Mouse (Mus musculus) bone marrow, adult 2 months (tissue): ENCODE measurements at regions not wholly inside any gene's neighbourhood (a gene's known extent, or its start where the extent isn't known, plus 50 kb on each side); places are given as distances from the start of the nearest gene placed in this dataset.

ENCODE experiments used
- H3K27ac ChIP-seq: fragments of 200-500 bp; 2 replicates; pipeline ENCODE4 v1.5.1; 2012; ENCODE audit warnings: low read depth, mild to moderate bottlenecking, control low read depth, inconsistent platforms, low read length; ENCODE audit not compliant: control insufficient read depth, poor library complexity, insufficient read depth
- H3K4me1 ChIP-seq: fragments of 200-500 bp; 2 replicates; pipeline ENCODE4 v1.6.1; 2011; ENCODE audit warnings: low read length; ENCODE audit not compliant: control insufficient read depth, insufficient read depth
- H3K4me3 ChIP-seq: fragments of 200-500 bp; replicated peaks from 2 replicates; pipeline ENCODE3; 2011; ENCODE audit warnings: mild to moderate bottlenecking, low read depth, low read length, control low read depth; ENCODE audit not compliant: control insufficient read depth
- CTCF ChIP-seq: fragments of 200-500 bp; IDR thresholded peaks from 2 replicates; pipeline ENCODE4 v1.5.1; 2011; ENCODE audit warnings: low read length, control low read depth; ENCODE audit not compliant: control insufficient read depth, insufficient read depth
- POLR2A ChIP-seq: fragments of 200-500 bp; IDR thresholded peaks from 2 replicates; pipeline ENCODE4 v1.6.1; 2011; ENCODE audit warnings: low read depth, mild to moderate bottlenecking, control low read depth, low read length, borderline replicate concordance; ENCODE audit not compliant: control insufficient read depth
- WGBS: fragments of 180-500 bp; shearing (Covaris S2); methylation state at CpG from one replicate; pipeline ENCODE4 v1.1.7; 2018; 5-methylcytosine and 5-hydroxymethylcytosine counted together

DNA sequence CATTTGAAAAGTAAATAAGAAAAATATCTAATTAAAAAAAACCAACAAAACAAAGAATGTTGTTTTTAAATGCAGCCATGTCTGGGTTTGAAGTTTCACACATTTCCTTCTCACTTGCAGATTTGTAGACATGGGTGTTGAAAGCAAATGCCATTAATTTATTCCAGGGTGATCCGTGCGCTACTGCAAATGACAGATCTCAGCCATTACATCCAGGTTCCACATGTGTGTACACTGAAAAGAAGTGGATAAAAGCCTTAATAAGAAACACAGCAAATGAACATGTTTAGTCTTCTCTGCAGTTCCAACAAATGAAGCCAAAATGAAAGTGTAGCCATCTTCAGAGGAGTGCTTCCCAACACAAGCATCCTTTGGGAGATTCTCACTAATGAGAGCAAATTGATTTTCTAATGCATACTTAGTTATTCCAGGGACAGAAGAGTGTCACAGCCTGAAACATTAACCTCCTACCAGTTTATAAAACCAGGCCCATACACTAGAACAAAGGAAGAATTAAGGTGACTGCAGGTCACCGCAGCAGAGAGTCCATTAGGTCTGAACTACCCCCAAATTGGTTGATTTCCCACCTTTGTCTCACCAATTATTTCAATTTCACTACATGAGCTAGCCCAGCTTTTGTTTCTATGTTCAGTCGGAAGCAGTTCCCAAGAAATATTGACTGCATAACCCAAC lies 123.2 kb upstream of the Zpld1 start:
- WGBS: 81% methylated on average over 4 of the region's 4 CpGs
- TF ChIP-seq POLR2A: no peak
- TF ChIP-seq CTCF: no peak
- Histone ChIP-seq H3K4me1 (no peaks in the 10 kb centered on the region), H3K27ac (no peak overlapping the region), H3K4me3 (no peak overlapping the region)

- 76% methylated on average over 3 of the region's 3 CpGs for WGBS
- no peak overlapping the region for H3K27ac ChIP-seq
- no peaks in the 10 kb centered on the region for H3K4me1 ChIP-seq
- H3K4me3 ChIP-seq: no peak overlapping the region
- no peak for TF ChIP-seq CTCF
- TF ChIP-seq POLR2A: no peak
Measured at GRCm38 (mm10) chr16:55418871-55419270, 121.1 kb upstream of the Zpld1 start.

GRCm38 (mm10) chr16:55400818-55401217 lies 103.0 kb upstream of the Zpld1 start:
- Histone ChIP-seq H3K27ac (no peak overlapping the region), H3K4me1 (no peaks in the 10 kb centered on the region), H3K4me3 (no peak overlapping the region)
- TF ChIP-seq CTCF (no peak), POLR2A (no peak)

- Histone ChIP-seq H3K4me3 (no peak overlapping the region), H3K27ac (no peak overlapping the region), H3K4me1 (no peaks in the 10 kb centered on the region)
- no peak for TF ChIP-seq CTCF
- no peak for TF ChIP-seq POLR2A
- WGBS: 60% methylated on average over 3 of the region's 3 CpGs
Measured at GRCm38 (mm10) chr16:55394864-55395263, 97.1 kb upstream of the Zpld1 start.

DNA sequence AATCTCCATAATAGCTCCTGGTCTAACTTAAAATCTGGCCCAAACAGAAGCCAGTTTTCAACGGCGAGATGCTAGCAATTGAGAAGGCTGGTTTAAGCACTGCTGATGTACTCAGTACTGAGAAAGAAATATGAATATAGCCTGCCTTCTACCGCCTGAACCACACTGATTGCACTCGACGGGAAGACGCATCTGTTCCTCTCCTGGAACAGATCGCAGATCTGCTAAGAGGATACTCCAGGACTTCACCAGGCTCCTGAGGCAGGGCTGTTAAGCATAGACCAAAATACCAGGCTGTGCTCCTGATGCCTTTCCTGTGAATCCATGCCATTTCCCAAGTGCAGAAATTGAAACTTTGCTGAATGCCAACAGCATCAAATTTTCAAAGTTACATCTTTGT lies 92.6 kb upstream of the Zpld1 start:
- no peak overlapping the region for H3K27ac ChIP-seq
- H3K4me1 ChIP-seq: no peaks in the 10 kb centered on the region
- TF ChIP-seq CTCF: no peak
- no peak for TF ChIP-seq POLR2A
- 85% methylated on average over 7 of the region's 7 CpGs for WGBS
- no peak overlapping the region for H3K4me3 ChIP-seq

GRCm38 (mm10) chr16:55379996-55380395 lies 82.2 kb upstream of the Zpld1 start:
- no peak overlapping the region for H3K4me3 ChIP-seq
- WGBS: 75% methylated on average over 7 of the region's 7 CpGs
- H3K27ac ChIP-seq: no peak overlapping the region
- H3K4me1 ChIP-seq: no peaks in the 10 kb centered on the region
- no peak for TF ChIP-seq CTCF
- no peak for TF ChIP-seq POLR2A

DNA sequence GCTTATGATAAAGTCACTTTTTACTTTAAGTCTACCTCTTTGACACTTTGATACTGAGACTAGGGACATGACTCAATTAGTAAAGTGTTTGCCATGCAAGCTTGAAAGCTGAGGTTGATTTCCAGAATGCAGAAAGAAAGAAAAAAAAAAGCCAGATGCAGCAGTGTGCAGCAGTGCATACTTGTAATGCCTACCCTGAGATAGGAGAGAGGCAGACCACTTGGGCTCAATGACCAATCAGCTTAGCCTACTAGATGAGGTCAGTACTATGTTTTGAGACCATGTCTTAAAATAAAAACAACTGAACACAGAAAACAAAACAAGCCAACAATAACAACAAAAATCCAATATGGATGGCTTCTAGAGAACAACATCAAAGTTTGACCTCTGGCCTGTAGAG lies 81.4 kb upstream of the Zpld1 start:
- Histone ChIP-seq H3K4me3 (no peak overlapping the region), H3K27ac (no peak overlapping the region), H3K4me1 (no peaks in the 10 kb centered on the region)
- no peak for TF ChIP-seq POLR2A
- no peak for TF ChIP-seq CTCF

DNA sequence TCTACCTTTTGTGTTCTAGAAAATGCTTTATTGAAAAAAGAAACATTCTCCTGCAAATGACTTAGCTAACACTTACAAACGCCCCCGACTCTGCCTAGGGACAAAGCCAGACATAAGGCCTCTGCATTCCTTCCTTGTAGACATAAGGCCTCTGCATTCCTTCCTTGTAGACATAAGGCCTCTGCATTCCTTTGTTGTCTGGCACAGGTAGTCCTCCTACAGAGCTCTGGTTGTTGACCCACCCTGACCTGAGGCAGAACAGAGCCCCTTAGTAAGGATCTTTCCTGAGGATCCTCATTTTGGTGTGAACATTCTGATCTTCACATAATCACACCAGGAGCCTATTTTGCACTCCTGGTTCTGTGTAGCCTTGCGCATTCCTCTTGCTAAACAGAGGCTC lies 80.9 kb upstream of the Zpld1 start:
- TF ChIP-seq CTCF (no peak), POLR2A (no peak)
- 76% methylated on average over 3 of the region's 3 CpGs for WGBS
- Histone ChIP-seq H3K27ac (no peak overlapping the region), H3K4me1 (no peaks in the 10 kb centered on the region), H3K4me3 (no peak overlapping the region)

DNA sequence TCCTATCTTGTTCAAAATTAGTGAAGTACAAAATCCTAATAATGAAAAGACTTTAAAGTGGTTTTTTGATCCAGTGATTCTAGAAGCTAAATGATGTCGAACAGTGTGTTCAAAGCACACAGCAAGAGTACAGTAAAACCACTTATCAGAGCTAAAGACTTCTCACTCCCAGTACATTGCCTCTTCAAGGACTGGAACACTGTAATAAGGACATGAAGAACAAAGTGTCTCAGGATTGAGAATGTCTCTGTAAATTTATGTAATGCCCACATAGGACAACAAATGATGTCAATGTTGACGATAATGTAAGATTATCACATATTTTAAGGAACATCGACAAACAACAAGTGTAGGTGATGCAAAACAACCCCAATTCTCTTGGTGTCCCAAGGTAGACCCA lies 78.1 kb upstream of the Zpld1 start:
- Histone ChIP-seq H3K4me1 (no peaks in the 10 kb centered on the region), H3K27ac (no peak overlapping the region), H3K4me3 (no peak overlapping the region)
- 78% methylated on average over 3 of the region's 3 CpGs for WGBS
- TF ChIP-seq POLR2A (no peak), CTCF (no peak)
